Mouse (Mus musculus): Measurements from ENCODE around the gene Prdm9. TPM values are rescaled to one million over a fixed set of nuclear protein-coding genes. Genes with fewer than 3 reads are reported as not detected.

Gene Prdm9
- polyA plus RNA-seq, 1 experiment: 4.3 TPM

DNA sequence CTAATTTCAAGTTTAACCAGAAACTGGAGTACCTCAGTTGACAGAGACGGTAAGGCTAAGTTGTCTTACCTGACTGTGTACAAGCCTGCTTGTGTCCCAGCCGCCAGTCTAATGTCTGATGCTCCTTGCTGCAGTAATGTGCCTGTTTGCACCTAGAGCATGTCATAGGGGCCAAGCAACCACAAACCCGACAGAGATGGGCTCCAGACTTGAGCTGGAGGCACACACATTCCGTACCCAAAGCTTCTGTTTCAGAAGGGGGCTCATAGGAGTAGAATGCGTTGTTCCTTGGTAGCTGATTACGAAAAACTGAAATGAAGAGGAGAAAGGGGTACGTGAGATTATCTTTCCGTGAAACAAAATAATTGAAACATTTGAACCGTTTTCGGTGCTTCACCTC lies 37.9 kb downstream of the Prdm9 start:
- H3K4me1 ChIP-seq (ENCODE audit: control insufficient read depth, insufficient read depth, low read length): peaks cover 3% of the 10 kb centered on the region
- no peaks in the 10 kb centered on the region for H3K27me3 ChIP-seq (ENCODE audit: control insufficient read depth, insufficient read depth, low read length)
- TF ChIP-seq CTCF (IDR thresholded peaks at IDR 0.05; ENCODE audit: borderline replicate concordance, insufficient read depth, low read depth, low read length) (no peak), POLR2A (IDR thresholded peaks at IDR 0.05; ENCODE audit: borderline replicate concordance, insufficient read depth, low read length) (no peak)
- WGBS: 9% methylated on average over 10 of the region's 10 CpGs
- H3K4me3 ChIP-seq (replicated peaks; ENCODE audit: insufficient read depth, low read depth, low read length): peak overlapping the region; percentile 68
- peak; percentile 9 to 19 for DNase-seq
- H3K27ac ChIP-seq (ENCODE audit: insufficient read depth, low read length): no peak overlapping the region

DNA sequence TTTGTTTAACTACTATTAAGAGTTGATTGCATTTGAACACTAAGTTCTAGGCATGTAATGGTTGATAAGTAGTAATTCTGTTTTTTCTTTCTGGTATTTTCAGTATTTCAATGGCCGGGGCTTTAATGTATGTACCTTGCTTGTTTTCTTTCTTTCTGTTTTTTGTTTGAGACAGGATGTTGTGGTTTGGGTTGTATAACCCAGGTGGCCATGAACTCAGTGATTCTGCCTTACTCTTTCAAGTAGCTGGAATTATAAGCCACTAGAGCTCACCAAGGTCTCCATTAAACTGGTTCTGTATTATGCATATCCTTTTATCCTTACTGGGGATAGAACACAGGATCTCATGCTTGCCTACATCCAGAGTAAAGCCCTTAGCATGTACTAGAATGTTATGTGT lies 45.4 kb downstream of the Prdm9 start:
- Histone ChIP-seq H3K4me3 (replicated peaks; ENCODE audit: insufficient read depth, low read depth, low read length) (no peak overlapping the region), H3K27me3 (ENCODE audit: control insufficient read depth, insufficient read depth, low read length) (no peaks in the 10 kb centered on the region), H3K27ac (ENCODE audit: insufficient read depth, low read length) (no peak overlapping the region), H3K4me1 (ENCODE audit: control insufficient read depth, insufficient read depth, low read length) (no peaks in the 10 kb centered on the region)
- DNase-seq: no peak
- TF ChIP-seq CTCF (IDR thresholded peaks at IDR 0.05; ENCODE audit: borderline replicate concordance, insufficient read depth, low read depth, low read length) (no peak), POLR2A (IDR thresholded peaks at IDR 0.05; ENCODE audit: borderline replicate concordance, insufficient read depth, low read length) (no peak)
- 98% methylated on average over 1 of the region's 1 CpGs for WGBS

DNA sequence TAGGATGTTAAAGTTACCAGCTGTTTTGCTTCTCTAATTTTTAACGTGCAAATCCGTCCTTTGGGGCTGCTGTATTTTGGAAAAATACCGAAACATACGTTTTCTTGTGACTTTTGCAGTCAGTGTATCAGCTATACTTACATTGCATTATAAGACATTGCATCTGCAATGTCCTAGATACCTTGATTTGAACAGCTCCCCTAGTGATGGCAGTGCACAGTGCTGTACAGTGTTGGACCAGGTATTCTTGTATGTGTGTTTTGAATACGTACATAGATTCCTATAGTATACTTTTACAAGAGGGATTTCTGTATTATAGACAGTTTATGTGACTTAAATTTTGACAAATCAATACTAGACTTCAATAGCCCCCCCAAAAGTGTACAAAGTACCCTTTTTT lies 46.0 kb downstream of the Prdm9 start:
- Histone ChIP-seq H3K27me3 (ENCODE audit: control insufficient read depth, insufficient read depth, low read length) (no peaks in the 10 kb centered on the region), H3K4me1 (ENCODE audit: control insufficient read depth, insufficient read depth, low read length) (no peaks in the 10 kb centered on the region), H3K27ac (ENCODE audit: insufficient read depth, low read length) (no peak overlapping the region), H3K4me3 (replicated peaks; ENCODE audit: insufficient read depth, low read depth, low read length) (no peak overlapping the region)
- DNase-seq: no peak
- 90% methylated on average over 5 of the region's 5 CpGs for WGBS
- TF ChIP-seq CTCF (IDR thresholded peaks at IDR 0.05; ENCODE audit: borderline replicate concordance, insufficient read depth, low read depth, low read length) (no peak), POLR2A (IDR thresholded peaks at IDR 0.05; ENCODE audit: borderline replicate concordance, insufficient read depth, low read length) (no peak)

DNA sequence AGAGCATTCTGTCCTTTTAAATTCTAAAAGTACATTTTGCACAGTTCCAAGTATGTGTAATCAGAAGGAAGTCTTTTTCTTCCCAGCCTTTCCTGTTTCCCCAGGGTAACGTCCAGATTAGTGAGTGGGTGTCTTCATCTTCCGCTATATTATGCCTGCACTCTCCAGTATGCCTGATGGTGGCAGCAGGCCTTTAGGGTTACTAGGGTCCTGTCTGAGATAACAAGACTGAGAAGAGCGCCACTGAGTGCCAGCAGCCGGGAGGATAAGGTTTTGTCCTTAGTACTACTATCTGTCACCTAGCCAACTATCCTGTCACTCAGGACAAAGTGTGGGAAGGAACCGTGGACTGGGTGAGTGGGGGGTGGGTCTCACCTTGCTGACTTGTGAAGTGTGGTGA lies 46.4 kb downstream of the Prdm9 start:
- no peak overlapping the region for H3K27ac ChIP-seq (ENCODE audit: insufficient read depth, low read length)
- no peaks in the 10 kb centered on the region for H3K27me3 ChIP-seq (ENCODE audit: control insufficient read depth, insufficient read depth, low read length)
- no peak for DNase-seq
- TF ChIP-seq POLR2A (IDR thresholded peaks at IDR 0.05; ENCODE audit: borderline replicate concordance, insufficient read depth, low read length) (no peak), CTCF (IDR thresholded peaks at IDR 0.05; ENCODE audit: borderline replicate concordance, insufficient read depth, low read depth, low read length) (no peak)
- no peak overlapping the region for H3K4me3 ChIP-seq (replicated peaks; ENCODE audit: insufficient read depth, low read depth, low read length)
- no peaks in the 10 kb centered on the region for H3K4me1 ChIP-seq (ENCODE audit: control insufficient read depth, insufficient read depth, low read length)
- 55% methylated on average over 5 of the region's 5 CpGs for WGBS

DNA sequence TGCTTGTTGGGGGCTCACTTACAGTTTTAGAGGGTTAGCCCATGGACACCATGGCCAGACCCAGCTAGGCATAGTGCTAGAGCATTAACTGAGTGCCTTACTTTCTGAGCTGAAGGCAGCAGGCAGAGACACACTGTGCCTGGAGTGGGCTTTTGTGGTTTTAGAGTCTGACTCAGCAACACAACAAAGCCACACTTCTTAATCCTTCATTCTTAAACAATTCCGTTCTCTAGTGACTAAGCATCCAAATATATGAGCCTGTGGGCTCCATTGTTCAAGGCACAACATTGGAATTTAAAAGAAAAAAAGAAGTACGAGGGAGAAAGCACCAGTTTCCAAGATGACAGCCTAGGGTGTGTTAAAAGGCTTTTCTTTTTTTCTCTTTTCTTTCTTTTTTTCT lies 53.5 kb downstream of the Prdm9 start:
- no peak for DNase-seq
- no peaks in the 10 kb centered on the region for H3K4me1 ChIP-seq (ENCODE audit: control insufficient read depth, insufficient read depth, low read length)
- H3K4me3 ChIP-seq (replicated peaks; ENCODE audit: insufficient read depth, low read depth, low read length): no peak overlapping the region
- H3K27ac ChIP-seq (ENCODE audit: insufficient read depth, low read length): no peak overlapping the region
- no peaks in the 10 kb centered on the region for H3K27me3 ChIP-seq (ENCODE audit: control insufficient read depth, insufficient read depth, low read length)
- 92% methylated on average over 2 of the region's 2 CpGs for WGBS
- TF ChIP-seq POLR2A (IDR thresholded peaks at IDR 0.05; ENCODE audit: borderline replicate concordance, insufficient read depth, low read length) (no peak), CTCF (IDR thresholded peaks at IDR 0.05; ENCODE audit: borderline replicate concordance, insufficient read depth, low read depth, low read length) (no peak)

DNA sequence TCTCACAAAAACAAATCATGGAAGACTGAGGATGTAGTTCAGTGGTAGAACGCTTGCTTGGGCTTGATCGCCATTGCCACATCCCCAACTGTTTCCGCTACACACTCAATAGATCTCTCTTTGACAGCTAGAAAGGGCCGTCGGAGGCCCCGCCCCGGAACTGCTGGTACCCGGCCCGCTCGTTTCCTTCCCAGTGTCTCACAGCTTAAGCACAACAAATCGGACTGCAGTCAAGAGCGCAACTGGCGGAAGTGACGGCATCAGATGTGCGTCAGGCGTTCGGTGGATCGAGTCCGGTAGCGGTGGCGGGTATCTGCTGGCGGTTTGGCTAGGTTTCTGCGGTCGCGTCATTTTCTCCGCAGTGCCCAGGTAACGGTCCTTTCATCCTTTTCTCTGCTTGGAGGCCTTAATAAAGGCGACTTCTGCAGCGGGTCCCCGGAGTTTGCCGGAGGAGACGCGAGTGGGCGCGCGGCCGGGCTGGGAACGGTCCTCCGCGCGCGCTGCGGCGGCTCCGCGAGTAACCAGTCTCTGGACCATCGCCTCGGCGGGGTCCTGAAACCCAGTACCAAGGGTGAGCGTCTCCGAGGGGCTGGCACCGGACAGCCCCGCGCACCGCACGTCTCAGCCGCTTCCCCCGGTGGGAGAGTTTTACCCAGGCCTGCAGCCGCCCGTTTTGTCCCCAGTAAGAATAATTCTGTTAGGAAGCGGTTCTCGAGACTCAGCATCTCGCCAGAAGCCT lies 64.3 kb downstream of the Prdm9 start, which contains the start of the genes Psmb1 and Tbp:
Psmb1 (minus strand) TSS at position 96 of the 739 bp plus-strand sequence.
Tbp (plus strand) TSS at position 233 of the 739 bp plus-strand sequence.
- Histone ChIP-seq H3K27me3 (ENCODE audit: control insufficient read depth, insufficient read depth, low read length) (no peaks in the 10 kb centered on the region), H3K4me1 (ENCODE audit: control insufficient read depth, insufficient read depth, low read length) (peaks cover 5% of the 10 kb centered on the region; the same call in 1 of the 2 replicates), H3K27ac (ENCODE audit: insufficient read depth, low read length) (peak within 1 kb of the TSS; percentile 70; the same call in 1 of the 2 replicates), H3K4me3 (replicated peaks; ENCODE audit: insufficient read depth, low read depth, low read length) (peak within 1 kb of the TSS; percentile 85)
- peak; percentile 97 to 98 for DNase-seq
- peak; percentile 85 for TF ChIP-seq POLR2A (IDR thresholded peaks at IDR 0.05; ENCODE audit: borderline replicate concordance, insufficient read depth, low read length)
- TF ChIP-seq CTCF (IDR thresholded peaks at IDR 0.05; ENCODE audit: borderline replicate concordance, insufficient read depth, low read depth, low read length): no peak
- WGBS: under 1% methylated on average over 63 of the region's 63 CpGs

DNA sequence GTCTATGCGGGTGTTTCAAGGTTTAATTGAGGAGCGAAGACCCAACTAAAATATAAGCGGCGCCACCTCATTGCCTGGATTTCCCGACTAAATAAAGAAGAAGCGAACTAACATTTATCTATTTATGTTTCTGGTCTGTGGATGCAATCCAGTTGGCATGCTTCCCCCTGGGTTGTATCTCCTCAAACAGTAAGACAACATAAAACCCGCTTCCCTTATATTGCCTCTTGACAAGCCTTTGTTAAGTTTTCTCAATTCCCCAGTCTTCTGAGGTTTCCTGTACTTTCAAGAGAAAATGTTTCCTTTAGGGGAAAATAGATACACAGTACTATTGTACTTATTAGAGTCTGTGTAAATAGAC lies 65.4 kb downstream of the Prdm9 start:
- WGBS: 48% methylated on average over 7 of the region's 7 CpGs
- Histone ChIP-seq H3K4me1 (ENCODE audit: control insufficient read depth, insufficient read depth, low read length) (peaks cover 5% of the 10 kb centered on the region; the same call in 1 of the 2 replicates), H3K4me3 (replicated peaks; ENCODE audit: insufficient read depth, low read depth, low read length) (peak overlapping the region; percentile 85), H3K27me3 (ENCODE audit: control insufficient read depth, insufficient read depth, low read length) (no peaks in the 10 kb centered on the region), H3K27ac (ENCODE audit: insufficient read depth, low read length) (0 out of 2 replicates have a peak overlapping the region, but pooled peaks have one; percentile 70)
- TF ChIP-seq CTCF (IDR thresholded peaks at IDR 0.05; ENCODE audit: borderline replicate concordance, insufficient read depth, low read depth, low read length) (no peak), POLR2A (IDR thresholded peaks at IDR 0.05; ENCODE audit: borderline replicate concordance, insufficient read depth, low read length) (no peak)
- no peak for DNase-seq

Measured in cerebellum, adult 2 months (tissue).